ENCODE assay signal across 23 mouse cellular contexts in genomic region chr2:72333210-72333609, GRCm38 (mm10).
"Had no signal": no experiment of that assay in that cellular context is flagged by ENCODE, and none has a peak within 500 bp of the region (broad histone marks: within the 10 kb centered on the region; RNA-seq: fewer than 3 reads in every experiment).

No protein-coding gene starts in this region.

- H3K27ac ChIP-seq: kidney, postnatal 0 days; layer of hippocampus, adult 2 months; limb, embryonic 10.5 days; limb, embryonic 13.5 days; liver, embryonic 12.5 days; liver, embryonic 15.5 days; midbrain, embryonic 10.5 days; midbrain, embryonic 15.5 days; neural tube, embryonic 12.5 days; neural tube, embryonic 15.5 days; stomach, postnatal 0 days had no signal

- H3K36me3 ChIP-seq: limb, embryonic 10.5 days; limb, embryonic 13.5 days; liver, embryonic 12.5 days; liver, embryonic 15.5 days; midbrain, embryonic 10.5 days; midbrain, embryonic 15.5 days; neural tube, embryonic 12.5 days; neural tube, embryonic 15.5 days had no signal

- H3K9me3 ChIP-seq: limb, embryonic 10.5 days; limb, embryonic 13.5 days; liver, embryonic 12.5 days; liver, embryonic 15.5 days; megakaryocyte, embryonic 14.5 days; midbrain, embryonic 10.5 days; midbrain, embryonic 15.5 days; neural tube, embryonic 12.5 days; neural tube, embryonic 15.5 days had no signal

- H3K9ac ChIP-seq: limb, embryonic 13.5 days; liver, embryonic 12.5 days; liver, embryonic 15.5 days; midbrain, embryonic 15.5 days; neural tube, embryonic 12.5 days; neural tube, embryonic 15.5 days had no signal

- DNase-seq: kidney, adult 2 months; kidney, postnatal 25 days; layer of hippocampus, adult 9-11 months; liver; lung, adult 18-20 months; lung, postnatal 4 days; right cerebral cortex, adult 18-20 months; right cerebral cortex, postnatal 14 days; right cerebral cortex, postnatal 4 days; thymus, adult 2 months; thymus, postnatal 14 days had no signal

- H3K4me3 ChIP-seq: layer of hippocampus, adult 2 months; limb, embryonic 10.5 days; limb, embryonic 13.5 days; liver, embryonic 12.5 days; liver, embryonic 15.5 days; megakaryocyte, embryonic 14.5 days; midbrain, embryonic 10.5 days; midbrain, embryonic 15.5 days; neural tube, embryonic 12.5 days; neural tube, embryonic 15.5 days had no signal

- H3K4me2 ChIP-seq: limb, embryonic 13.5 days; liver, embryonic 12.5 days; liver, embryonic 15.5 days; midbrain, embryonic 15.5 days; neural tube, embryonic 12.5 days; neural tube, embryonic 15.5 days had no signal

- ATAC-seq: liver, embryonic 12.5 days; midbrain, embryonic 15.5 days had no signal

- H3K4me1 ChIP-seq: limb, embryonic 10.5 days; midbrain, embryonic 15.5 days; neural tube, embryonic 12.5 days; neural tube, embryonic 15.5 days had no signal

- H3K27me3 ChIP-seq: limb, embryonic 13.5 days; liver, embryonic 12.5 days; liver, embryonic 15.5 days; megakaryocyte, embryonic 14.5 days; midbrain, embryonic 15.5 days; neural tube, embryonic 12.5 days; neural tube, embryonic 15.5 days had no signal
